In the genomic region with DNA sequence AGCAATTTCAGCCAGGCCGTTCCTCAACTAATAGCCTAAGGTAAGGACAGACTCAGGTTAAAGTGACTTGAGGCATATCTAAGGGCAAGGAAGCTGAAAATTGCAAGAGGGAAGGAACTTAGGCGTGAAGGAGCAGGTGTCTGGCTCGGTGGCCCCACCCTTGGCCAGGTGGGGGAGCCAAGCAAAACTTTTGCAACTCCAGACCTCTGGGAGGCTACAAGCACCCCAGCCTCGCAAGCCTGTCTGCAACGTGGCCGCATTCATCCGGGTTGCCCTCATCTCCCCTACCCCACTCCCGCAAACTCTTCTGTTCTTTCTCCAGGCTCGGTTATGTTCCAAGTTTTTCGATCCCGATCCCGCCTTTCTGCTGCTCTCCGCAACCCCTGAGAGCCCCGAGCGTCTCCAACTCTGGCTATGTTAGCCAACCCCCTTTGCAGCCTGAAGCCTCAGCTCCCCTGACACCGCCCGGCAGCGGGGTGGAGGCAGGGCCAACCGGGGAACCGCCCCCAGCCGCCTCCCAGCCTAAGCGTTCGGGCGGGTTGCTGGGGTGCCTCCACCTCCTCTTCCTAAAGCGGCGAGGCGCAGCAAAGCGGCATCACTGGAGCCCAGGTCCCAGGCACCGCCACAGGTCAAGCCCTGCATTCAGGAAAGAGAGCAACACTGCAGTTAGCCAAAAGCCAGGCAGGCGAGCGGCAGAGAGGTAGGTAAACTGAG, we compare ENCODE assay signal across 8 mouse cellular contexts. TPM values are rescaled to one million over a fixed set of nuclear protein-coding genes. Genes with fewer than 3 reads are reported as not detected.
DNase-seq lines count a peak whose midpoint lies in the region; ATAC-seq and TF ChIP-seq lines count a peak whose summit lies in the region.

Stk26 (plus strand) TSS at position 201 of the 714 bp plus-strand sequence.

- peak within 1 kb of the TSS; percentile 34; the same call in 1 of the 2 replicates for H3K9ac ChIP-seq in ES-E14 (ENCODE audit: insufficient read depth, low read depth, low read length, poor library complexity, severe bottlenecking)
- peak within 1 kb of the TSS; percentile 52 for H3K9ac ChIP-seq in forebrain, embryonic 16.5 days (replicated peaks; ENCODE audit: low read depth, low read length)
- H3K9ac ChIP-seq in lung, postnatal 0 days (replicated peaks; ENCODE audit: low read depth): no peak within 1 kb of the TSS

- in situ Hi-C loops in ES-E14 (cut with MboI; ENCODE audit: low sequenced_read_pairs in 2 of 2, unreplicated experiment in 2 of 2): no loop called here

- TF ChIP-seq CTCF in layer of hippocampus, adult 2 months (conservative IDR thresholded peaks at IDR 0.05): no peak
- no peak for TF ChIP-seq CTCF in lung, postnatal 0 days (IDR thresholded peaks at IDR 0.05)

- H3K4me2 ChIP-seq in forebrain, embryonic 16.5 days (ENCODE audit: low read length): peak within 1 kb of the TSS; percentile 88
- H3K4me2 ChIP-seq in lung, postnatal 0 days (replicated peaks; ENCODE audit: low read depth, low read length): peak within 1 kb of the TSS; percentile 71

- intact Hi-C loops in heart, postnatal 36 days (cut with DNase I): no loop called here

- no peaks in the 10 kb centered on the region for H3K9me3 ChIP-seq in ES-E14 (ENCODE audit: control insufficient read depth, insufficient read depth, low read depth, low read length)
- H3K9me3 ChIP-seq in forebrain, embryonic 16.5 days (ENCODE audit: control insufficient read depth, low read length): no peaks in the 10 kb centered on the region
- no peaks in the 10 kb centered on the region for H3K9me3 ChIP-seq in lung, postnatal 0 days (ENCODE audit: low read length)

- no peaks in the 10 kb centered on the region for H3K4me1 ChIP-seq in ES-E14 (ENCODE audit: control insufficient read depth in 2 of 2, insufficient read depth in 2 of 2, low read length in 2 of 2, poor library complexity in 1 of 2)
- H3K4me1 ChIP-seq in forebrain, embryonic 16.5 days (replicated peaks; ENCODE audit: control insufficient read depth, insufficient read depth, low read length): peaks cover 4% of the 10 kb centered on the region; the same call in 1 of the 2 replicates
- H3K4me1 ChIP-seq in lung, postnatal 0 days (ENCODE audit: insufficient read depth, low read depth, low read length): no peaks in the 10 kb centered on the region

- ATAC-seq in forebrain, embryonic 16.5 days: peak; percentile 94
- peak; percentile 95 for ATAC-seq in lung, postnatal 0 days

- H3K27me3 ChIP-seq in forebrain, embryonic 16.5 days (replicated peaks; ENCODE audit: control insufficient read depth, insufficient read depth, low read length): no peaks in the 10 kb centered on the region
- no peaks in the 10 kb centered on the region for H3K27me3 ChIP-seq in lung, postnatal 0 days (replicated peaks; ENCODE audit: insufficient read depth, low read length)

- 17% methylated on average over 31 of the region's 31 CpGs for WGBS in forebrain, embryonic 16.5 days
- WGBS in lung, postnatal 0 days: 17% methylated on average over 27 of the region's 31 CpGs

- TF ChIP-seq EP300 in lung, postnatal 0 days (IDR thresholded peaks at IDR 0.05): no peak

- DNase-seq in ES-E14 (ENCODE audit: low read depth, low spot score): peak; percentile 33
- DNase-seq in cerebellum, adult 18-20 months: peak; percentile 10 to 12
- peak; percentile 43 to 51 for DNase-seq in heart, postnatal 36 days
- DNase-seq in layer of hippocampus, adult 2 months (ENCODE audit: low spot score in 2 of 2): peak; percentile 34 to 42
- DNase-seq in lung, postnatal 0 days (ENCODE audit: low spot score): peak; percentile 67
- DNase-seq in ovary, adult 18-20 months (ENCODE audit: low spot score): peak; percentile 55
- DNase-seq in thymus, postnatal 10 days (ENCODE audit: low spot score in 2 of 2): peak; percentile 80 to 85

- no peaks in the 10 kb centered on the region for H3K36me3 ChIP-seq in ES-E14 (ENCODE audit: control insufficient read depth, insufficient read depth, low read length, poor library complexity, severe bottlenecking)
- no peaks in the 10 kb centered on the region for H3K36me3 ChIP-seq in forebrain, embryonic 16.5 days (ENCODE audit: control insufficient read depth, insufficient read depth)
- no peaks in the 10 kb centered on the region for H3K36me3 ChIP-seq in lung, postnatal 0 days (ENCODE audit: insufficient read depth, low read length)

- H3K27ac ChIP-seq in ES-E14 (ENCODE audit: insufficient read depth, low read depth, low read length, poor library complexity, severe bottlenecking): no peak within 1 kb of the TSS
- H3K27ac ChIP-seq in forebrain, embryonic 16.5 days (ENCODE audit: low read length): no peak within 1 kb of the TSS
- peak within 1 kb of the TSS; percentile 59; the same call in 1 of the 2 replicates for H3K27ac ChIP-seq in layer of hippocampus, adult 2 months
- H3K27ac ChIP-seq in lung, postnatal 0 days (ENCODE audit: low read length): no peak within 1 kb of the TSS

- H3K4me3 ChIP-seq in ES-E14 (ENCODE audit: insufficient read depth in 1 of 2, low read depth in 1 of 2, low read length in 2 of 2, poor library complexity in 1 of 2, severe bottlenecking in 1 of 2): peak within 1 kb of the TSS; percentile 64 to 66
- H3K4me3 ChIP-seq in forebrain, embryonic 16.5 days (replicated peaks; ENCODE audit: low read length): peak within 1 kb of the TSS; percentile 51
- H3K4me3 ChIP-seq in layer of hippocampus, adult 2 months: peak within 1 kb of the TSS; percentile 63
- peak within 1 kb of the TSS; percentile 43 for H3K4me3 ChIP-seq in lung, postnatal 0 days (ENCODE audit: low read depth, low read length)

TF ChIP-seq in ES-E14, 5 proteins besides CTCF, POLR2A, EP300 and RAD21:
- no peak for TF ChIP-seq ZC3H11A (IDR thresholded peaks at IDR 0.05; ENCODE audit: borderline replicate concordance, low read depth, low read length)
- no peak for TF ChIP-seq CHD2 (IDR thresholded peaks at IDR 0.05; ENCODE audit: low read depth, low read length)
- TF ChIP-seq ZNF384 (IDR thresholded peaks at IDR 0.05; ENCODE audit: low read depth, low read length): no peak
- no peak for TF ChIP-seq MAFK (IDR thresholded peaks at IDR 0.05; ENCODE audit: insufficient read depth, low read depth, low read length)
- TF ChIP-seq HCFC1 (IDR thresholded peaks at IDR 0.05; ENCODE audit: borderline replicate concordance, insufficient read depth, low read length): no peak

RNA-seq across cellular contexts. Expression of gene Stk26, which starts in this region (rescaled TPM):
- 3.3 TPM in 2 replicates for total RNA-seq in ES-E14 (2012; rRNA removed)
- 0.87 and 1.2 TPM in 2 replicates for polyA plus RNA-seq in forebrain, embryonic 16.5 days (2015; fragmentation: Nextera tagmentation; extraction: Ambion mirVana)
- total RNA-seq in heart, postnatal 36 days (2021): 1 to 10 TPM; 1.8 to 2.4 TPM
- 1 to 10 TPM; 7.3 to 8.2 TPM for total RNA-seq in layer of hippocampus, adult 2 months (2021)
- polyA plus RNA-seq in lung, postnatal 0 days (2015; fragmentation: Nextera tagmentation; extraction: Ambion mirVana): 2.4 and 3.1 TPM in 2 replicates

Comparison
In these comparisons a context has a peak if more than half of its experiments do, and no peak if none do; other contexts are left out.
1. DNase-seq: peak in every context shown above with its lines; median percentile 82 in thymus, postnatal 10 days; 67 in lung, postnatal 0 days; 55 in ovary, adult 18-20 months; 47 in heart, postnatal 36 days; 38 in layer of hippocampus, adult 2 months; 33 in ES-E14; 11 in cerebellum, adult 18-20 months.